Mouse (Mus musculus) right cerebral cortex, postnatal 36 days (tissue): Measurements from ENCODE around the gene Efcab11.
A peak's percentile ranks its signal among the peaks of the same experiment; 100 is the strongest.
"Not testable (repeated sequence)": the region's sequence is repeated elsewhere in the genome, so short reads cannot be mapped to it uniquely, and the experiment has no call there.

Source experiments
- DNase-seq, 2 experiments: peaks; one replicate each; pipeline ENCODE4 v3.0.0; 2022; ENCODE audit warnings: low spot score in 2 of 2, mixed read lengths in 1 of 2

Gene Efcab11

GRCm38 (mm10) chr12:99874609-99875008, 9.6 kb downstream of the Efcab11 start:
- no peak for DNase-seq

GRCm38 (mm10) chr12:99873443-99873842, 10.8 kb downstream of the Efcab11 start:
- no peak for DNase-seq

- no peak for DNase-seq
Measured at GRCm38 (mm10) chr12:99868821-99869220, 15.4 kb downstream of the Efcab11 start.

GRCm38 (mm10) chr12:99864613-99865012, 19.6 kb downstream of the Efcab11 start:
- DNase-seq, result no peak

GRCm38 (mm10) chr12:99860981-99861380, 23.3 kb downstream of the Efcab11 start:
- no peak for DNase-seq

GRCm38 (mm10) chr12:99859391-99860100, 24.7 kb downstream of the Efcab11 start:
- no peak for DNase-seq

GRCm38 (mm10) chr12:99858664-99859063, 25.6 kb downstream of the Efcab11 start:
- no peak for DNase-seq

GRCm38 (mm10) chr12:99856011-99856410, 28.2 kb downstream of the Efcab11 start:
- no peak for DNase-seq

- no peak for DNase-seq
Measured at GRCm38 (mm10) chr12:99853323-99854258, 30.6 kb downstream of the Efcab11 start.

- no peak for DNase-seq
Measured at GRCm38 (mm10) chr12:99849996-99850395, 34.2 kb downstream of the Efcab11 start.

GRCm38 (mm10) chr12:99844951-99845350, 39.3 kb downstream of the Efcab11 start:
- no peak for DNase-seq

- no peak for DNase-seq
Measured at GRCm38 (mm10) chr12:99838703-99839102, 45.5 kb downstream of the Efcab11 start.

- DNase-seq, result no peak
Measured at GRCm38 (mm10) chr12:99838109-99838508, 46.1 kb downstream of the Efcab11 start.

- no peak for DNase-seq
Measured at GRCm38 (mm10) chr12:99837528-99837927, 46.7 kb downstream of the Efcab11 start.

- peak; percentile 17 to 36 for DNase-seq
Measured at GRCm38 (mm10) chr12:99836404-99837131, 47.7 kb downstream of the Efcab11 start.

GRCm38 (mm10) chr12:99833476-99833875, 50.8 kb downstream of the Efcab11 start:
- no peak for DNase-seq

GRCm38 (mm10) chr12:99822591-99822990, 61.6 kb downstream of the Efcab11 start:
- no peak for DNase-seq

- no peak for DNase-seq
Measured at GRCm38 (mm10) chr12:99821309-99821934, 62.8 kb downstream of the Efcab11 start.

- no peak for DNase-seq
Measured at GRCm38 (mm10) chr12:99819186-99819974, 64.9 kb downstream of the Efcab11 start.

- not testable (repeated sequence) for DNase-seq
Measured at GRCm38 (mm10) chr12:99818006-99818405, 66.2 kb downstream of the Efcab11 start.

- no peak for DNase-seq
Measured at GRCm38 (mm10) chr12:99815244-99815643, 69.0 kb downstream of the Efcab11 start.
